9 mouse cellular contexts compared by ENCODE assay signal in genomic region chr9:44685346-44686330, GRCm38 (mm10). TPM values are rescaled to one million over a fixed set of nuclear protein-coding genes. Genes with fewer than 3 reads are reported as not detected.
DNase-seq lines count a peak whose midpoint lies in the region; ATAC-seq and TF ChIP-seq lines count a peak whose summit lies in the region.
"Had no signal": no experiment of that assay in that cellular context is flagged by ENCODE, and none has a peak within 500 bp of the region (broad histone marks: within the 10 kb centered on the region; RNA-seq: fewer than 3 reads in every experiment).

No protein-coding gene starts in this region.

- intact Hi-C loops in left cerebral cortex, adult 2 months (cut with DNase I), result loop anchor here (1.0 kb wide), 1 partner anchor 30 kb away; no protein-coding TSS in a partner anchor

- 0 out of 2 replicates have a peak overlapping the region, but pooled peaks have one; percentile 13 for H3K9ac ChIP-seq in hindbrain, embryonic 16.5 days (ENCODE audit: low read depth, low read length)

- TF ChIP-seq CTCF in cerebellum, adult 2 months (IDR thresholded peaks at IDR 0.05; ENCODE audit: borderline replicate concordance, insufficient read depth, low read depth, low read length), result peak; percentile 91
- TF ChIP-seq CTCF in left cerebral cortex, adult 2 months (IDR thresholded peaks at IDR 0.05), result no peak; the same call in none of the 2 replicates

- ATAC-seq in frontal cortex, adult (ENCODE audit: low TSS enrichment), result 0 out of 2 replicates have a peak, but pooled peaks have one; percentile 16
- ATAC-seq in hindbrain, embryonic 16.5 days, result peak; percentile 79
- ATAC-seq in megakaryocyte-erythroid progenitor cell, adult 5-6 weeks (replicated peaks; ENCODE audit: low FRiP score, low TSS enrichment, poor library complexity, severe bottlenecking), result peak; percentile 56

- no peak overlapping the region for H3K4me2 ChIP-seq in hindbrain, embryonic 16.5 days (ENCODE audit: low read length)

- peaks cover under 1% of the 10 kb centered on the region; the same call in 1 of the 2 replicates for H3K4me1 ChIP-seq in cerebellum, adult 2 months (ENCODE audit: control insufficient read depth, insufficient read depth, low read length)
- H3K4me1 ChIP-seq in hindbrain, embryonic 16.5 days (ENCODE audit: control insufficient read depth, insufficient read depth, low read depth, low read length), result peaks cover 20% of the 10 kb centered on the region

- no peak overlapping the region for H3K27ac ChIP-seq in cerebellum, adult 2 months (ENCODE audit: insufficient read depth, low read length)
- H3K27ac ChIP-seq in hindbrain, embryonic 16.5 days (ENCODE audit: low read depth, low read length), result peak overlapping the region; percentile 51
- H3K27ac ChIP-seq in left cerebral cortex, adult 2 months, result no peak overlapping the region
- H3K27ac ChIP-seq: macrophage had no signal

- H3K36me3 ChIP-seq in hindbrain, embryonic 16.5 days (ENCODE audit: control insufficient read depth, insufficient read depth, low read length), result peaks cover 4% of the 10 kb centered on the region; the same call in 1 of the 2 replicates

- DNase-seq in NIH3T3 (ENCODE audit: low read depth), result peak; percentile 81
- peak; percentile 57 to 73 for DNase-seq in cerebellum, adult 2 months
- DNase-seq in left cerebral cortex, adult 2 months (ENCODE audit: extremely low spot score in 1 of 2, low spot score in 2 of 2), result peak; percentile 69 to 73
- DNase-seq in right cerebral cortex, postnatal 25 days, result peak; percentile 52
- peak; percentile 44 for DNase-seq in yolk sac, embryonic 10.5 days (ENCODE audit: low spot score)

- H3K27me3 ChIP-seq in cerebellum, adult 2 months (ENCODE audit: control insufficient read depth, insufficient read depth, low read length), result no peaks in the 10 kb centered on the region
- no peaks in the 10 kb centered on the region for H3K27me3 ChIP-seq in hindbrain, embryonic 16.5 days (replicated peaks; ENCODE audit: control insufficient read depth, insufficient read depth, low read length)

- no peak overlapping the region for H3K4me3 ChIP-seq in cerebellum, adult 2 months (replicated peaks; ENCODE audit: insufficient read depth, low read depth, low read length)
- no peak overlapping the region for H3K4me3 ChIP-seq in hindbrain, embryonic 16.5 days (ENCODE audit: low read length)
- no peak overlapping the region for H3K4me3 ChIP-seq in left cerebral cortex, adult 2 months

- WGBS in cerebellum, adult 2 months, result 32% methylated on average over 14 of the region's 14 CpGs
- 29% methylated on average over 14 of the region's 14 CpGs for WGBS in hindbrain, embryonic 16.5 days

- H3K9me3 ChIP-seq in hindbrain, embryonic 16.5 days (ENCODE audit: control insufficient read depth, low read length), result no peaks in the 10 kb centered on the region

- TF ChIP-seq POLR2A in cerebellum, adult 2 months (IDR thresholded peaks at IDR 0.05; ENCODE audit: borderline replicate concordance, insufficient read depth, low read length), result no peak

RNA-seq across cellular contexts. Expression of gene Treh, which starts 12.6 kb away (rescaled TPM):
- polyA plus RNA-seq in cerebellum, adult 2 months (2012; rRNA removed), result not detected in 2 replicates
- polyA plus RNA-seq in hindbrain, embryonic 16.5 days (2015; fragmentation: Nextera tagmentation; extraction: Ambion mirVana), result not detected in 2 replicates
- total RNA-seq in left cerebral cortex, adult 2 months (2021), result under 1 TPM in 1 of 2 experiments, not detected in 1; 0.16 TPM
- total RNA-seq in megakaryocyte-erythroid progenitor cell, adult 5-6 weeks (2014; fragmentation: Nextera tagmentation), result not detected in 2 replicates
- total RNA-seq in megakaryocyte-erythroid progenitor cell, adult 5-6 weeks (2017), result not detected in 2 replicates
- polyA plus RNA-seq: macrophage had no signal

RNA-seq across cellular contexts. Expression of gene Phldb1, which starts 49.4 kb away (rescaled TPM):
- polyA plus RNA-seq in cerebellum, adult 2 months (2012; rRNA removed), result 193 and 194 TPM in 2 replicates
- polyA plus RNA-seq in hindbrain, embryonic 16.5 days (2015; fragmentation: Nextera tagmentation; extraction: Ambion mirVana), result 37.4 and 44.2 TPM in 2 replicates
- 10 to 100 TPM; 62.0 to 75.6 TPM for total RNA-seq in left cerebral cortex, adult 2 months (2021)
- total RNA-seq in megakaryocyte-erythroid progenitor cell, adult 5-6 weeks (2014; fragmentation: Nextera tagmentation), result 3.7 and 5.3 TPM in 2 replicates
- 1.6 and 14.1 TPM in 2 replicates for total RNA-seq in megakaryocyte-erythroid progenitor cell, adult 5-6 weeks (2017)

Comparison
In these comparisons a context has a peak if more than half of its experiments do, and no peak if none do; other contexts are left out.
1. ATAC-seq: peak in every context shown above with its lines; median percentile 79 in hindbrain, embryonic 16.5 days; 56 in megakaryocyte-erythroid progenitor cell, adult 5-6 weeks; 16 in frontal cortex, adult.
2. RNA of gene Phldb1, which starts 49.4 kb away (total RNA-seq): 62.0 to 75.6 TPM in left cerebral cortex, adult 2 months; 1.6 to 14.1 TPM in megakaryocyte-erythroid progenitor cell, adult 5-6 weeks; every median in the first group is over 4 times any median in the second.
3. Peak in every context shown above with its lines, with median percentiles within 50 percentile points of each other: DNase-seq.